Mouse (Mus musculus): ENCODE measurements at regions not wholly inside any gene's neighbourhood (a gene's known extent, or its start where the extent isn't known, plus 50 kb on each side); places are given as distances from the start of the nearest gene placed in this dataset.

GRCm38 (mm10) chr4:81508776-81509175, 66.2 kb upstream of the Mpdz start:
- no peak for TF ChIP-seq POLR2A (IDR thresholded peaks at IDR 0.05; ENCODE audit: low read depth, low read length)
- TF ChIP-seq CTCF (IDR thresholded peaks at IDR 0.05; ENCODE audit: extremely low read depth, insufficient read depth, insufficient read length, insufficient replicate concordance): no peak

Measured in spleen, adult 2 months (tissue).